Mouse (Mus musculus) kidney, embryonic 16.5 days (tissue): ENCODE results near the gene Ppp1r3c. TPM values are rescaled to one million over a fixed set of nuclear protein-coding genes. Genes with fewer than 3 reads are reported as not detected.

Source experiments
- ATAC-seq: fragments of 200-750 bp; cut with Nextera tagmentation; 2 replicates; pipeline ENCODE4 v1.8.0; 2017; ENCODE audit warnings: moderate TSS enrichment; ENCODE audit not compliant: low FRiP score, low TSS enrichment
- H3K27ac ChIP-seq: fragments of 300-500 bp; sonication (generic); 2 replicates; pipeline ENCODE4 v1.5.1; 2014; ENCODE audit warnings: low read length
- H3K27me3 ChIP-seq: fragments of 300-500 bp; sonication (generic); 2 replicates; pipeline ENCODE4 v1.6.1; 2014; ENCODE audit warnings: low read length, control low read depth, mixed read lengths; ENCODE audit not compliant: insufficient read depth
- H3K36me3 ChIP-seq: fragments of 300-500 bp; sonication (generic); 2 replicates; pipeline ENCODE4 v1.6.1; 2014; ENCODE audit warnings: low read length, control low read depth, mixed read lengths; ENCODE audit not compliant: insufficient read depth
- H3K4me1 ChIP-seq: fragments of 300-500 bp; sonication (generic); 2 replicates; pipeline ENCODE4 v1.6.1; 2014; ENCODE audit warnings: low read length, control low read depth, mixed read lengths; ENCODE audit not compliant: insufficient read depth
- H3K4me2 ChIP-seq: fragments of 300-500 bp; sonication (generic); replicated peaks from 2 replicates; pipeline ENCODE4 v1.6.1; 2014; ENCODE audit warnings: low read depth, low read length
- H3K4me3 ChIP-seq: fragments of 300-500 bp; sonication (generic); 2 replicates; pipeline ENCODE4 v1.5.1; 2014; ENCODE audit warnings: mild to moderate bottlenecking, low read length
- H3K9ac ChIP-seq: fragments of 300-500 bp; sonication (generic); replicated peaks from 2 replicates; pipeline ENCODE4 v1.6.1; 2014; ENCODE audit warnings: low read length
- H3K9me3 ChIP-seq: fragments of 300-500 bp; sonication (generic); 2 replicates; pipeline ENCODE4 v1.6.1; 2016; ENCODE audit warnings: low read length, control low read depth
- WGBS: fragments of 180-500 bp; shearing (Covaris S2); extraction: QIAGEN DNeasy Blood & Tissue Kit; methylation state at CpG from one replicate; pipeline ENCODE4 v1.1.7; 2014; 5-methylcytosine and 5-hydroxymethylcytosine counted together
- polyA plus RNA-seq: library from polyadenylated mRNA; unstranded; fragments of >200 nt; fragmentation: Nextera tagmentation; extraction: Ambion mirVana; gene quantifications from 2 replicates; pipeline ENCODE4 v1.2.1, GENCODE M21; 2015

Gene Ppp1r3c
- polyA plus RNA-seq, 1 experiment from 2014 or later = 24.5 TPM

DNA sequence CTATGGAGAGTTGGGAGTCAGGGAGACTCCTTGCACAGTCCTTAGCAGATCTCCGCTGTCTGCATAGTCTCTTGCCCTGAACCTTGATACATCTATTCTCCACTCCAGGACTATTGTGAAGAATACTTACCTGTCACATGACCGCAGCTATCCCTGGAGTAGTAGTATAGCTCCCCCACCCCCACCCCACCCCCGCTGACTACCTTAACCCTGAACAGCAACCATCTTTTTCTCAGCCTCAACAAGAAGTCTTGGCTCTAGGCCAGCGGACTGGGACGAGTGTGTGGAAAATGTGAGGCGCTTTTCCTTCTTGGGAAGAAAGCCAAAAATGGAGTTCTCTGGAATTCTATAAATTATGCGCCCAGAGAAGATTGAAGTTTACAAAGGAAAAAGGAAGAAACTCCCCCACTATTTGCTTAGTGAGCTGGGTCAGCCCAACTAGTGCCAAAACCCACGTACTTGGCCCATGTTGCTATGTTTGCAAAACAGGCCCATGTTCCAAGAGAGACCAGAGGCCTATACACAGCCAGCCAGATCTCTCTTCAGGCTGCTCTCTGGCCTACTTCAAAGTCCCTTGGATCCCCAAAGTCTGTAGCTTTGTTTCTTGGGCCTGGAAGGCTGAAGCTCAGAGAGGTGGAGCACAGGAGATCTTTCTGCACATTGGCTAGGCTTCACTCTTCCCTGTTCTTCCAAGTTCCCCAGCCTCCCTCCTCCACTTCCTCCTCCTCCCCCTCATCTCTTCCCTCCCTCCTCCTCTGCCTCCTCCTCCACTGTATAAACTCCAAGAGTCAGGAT is 48.4 kb downstream of the Ppp1r3c start:
- Histone ChIP-seq H3K36me3 (no peaks in the 10 kb centered on the region), H3K4me3 (no peak overlapping the region), H3K9ac (no peak overlapping the region), H3K4me2 (no peak overlapping the region), H3K27me3 (no peaks in the 10 kb centered on the region), H3K27ac (peak overlapping the region; percentile 92), H3K9me3 (no peaks in the 10 kb centered on the region), H3K4me1 (peaks cover 31% of the 10 kb centered on the region)
- peak; percentile 70 for ATAC-seq
- 50% methylated on average over 8 of the region's 8 CpGs for WGBS

- Histone ChIP-seq H3K4me2 (no peak overlapping the region), H3K4me3 (no peak overlapping the region), H3K9me3 (no peaks in the 10 kb centered on the region), H3K36me3 (no peaks in the 10 kb centered on the region), H3K4me1 (peaks cover 31% of the 10 kb centered on the region), H3K27me3 (no peaks in the 10 kb centered on the region), H3K9ac (no peak overlapping the region), H3K27ac (0 out of 2 replicates have a peak overlapping the region, but pooled peaks have one; percentile 92)
- WGBS = 55% methylated on average over 9 of the region's 9 CpGs
- no peak for ATAC-seq
Observed at GRCm38 (mm10) chr19:36687044-36687443, 49.4 kb downstream of the Ppp1r3c start.

DNA sequence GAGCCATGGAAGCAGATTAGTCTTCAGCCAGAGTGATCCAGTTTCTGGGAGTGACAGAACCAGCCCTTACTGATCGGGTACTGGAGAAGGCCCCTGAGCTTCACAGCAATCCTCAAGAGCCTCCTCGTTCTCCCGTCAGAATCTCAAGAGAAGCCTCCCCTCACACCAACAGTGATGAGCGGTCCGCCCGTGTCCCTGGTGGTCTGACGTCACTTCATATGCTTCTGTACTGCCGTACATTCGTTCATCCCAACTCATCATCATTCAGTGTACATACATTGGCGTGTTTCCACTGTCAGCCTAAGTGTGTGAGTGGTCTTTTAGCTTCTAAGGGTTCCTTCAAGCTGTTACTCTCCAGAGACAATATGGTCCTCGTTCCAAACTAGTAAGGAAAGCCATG is 50.4 kb downstream of the Ppp1r3c start:
- no peak overlapping the region for H3K4me3 ChIP-seq
- no peaks in the 10 kb centered on the region for H3K27me3 ChIP-seq
- WGBS = 83% methylated on average over 11 of the region's 11 CpGs
- no peak for ATAC-seq
- no peaks in the 10 kb centered on the region for H3K36me3 ChIP-seq
- H3K4me2 ChIP-seq = no peak overlapping the region
- no peak overlapping the region for H3K9ac ChIP-seq
- peaks cover 31% of the 10 kb centered on the region for H3K4me1 ChIP-seq
- 0 out of 2 replicates have a peak overlapping the region, but pooled peaks have one; percentile 12 for H3K27ac ChIP-seq
- H3K9me3 ChIP-seq = no peaks in the 10 kb centered on the region

DNA sequence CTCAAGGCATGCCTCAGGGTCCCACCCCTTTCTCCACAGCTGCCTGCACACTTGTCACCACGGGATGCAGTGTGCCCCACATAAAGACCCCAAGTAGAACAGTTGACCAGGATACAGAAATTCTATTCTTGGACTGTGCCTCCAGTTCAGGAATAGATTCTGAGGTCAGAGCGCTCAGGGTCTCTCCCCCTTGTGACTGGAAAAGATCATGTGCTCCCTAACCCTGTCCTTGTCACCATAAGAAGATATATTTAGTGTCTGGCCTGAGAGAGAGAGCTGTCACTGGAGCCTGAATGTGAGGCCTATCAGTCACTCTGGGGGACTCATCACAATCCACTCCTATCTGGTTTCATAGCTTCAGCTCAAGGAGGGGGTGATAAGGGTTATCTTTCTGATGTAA is 53.9 kb downstream of the Ppp1r3c start:
- Histone ChIP-seq H3K4me3 (no peak overlapping the region), H3K4me2 (no peak overlapping the region), H3K27me3 (no peaks in the 10 kb centered on the region), H3K4me1 (peaks cover 27% of the 10 kb centered on the region), H3K9me3 (no peaks in the 10 kb centered on the region), H3K27ac (no peak overlapping the region), H3K36me3 (no peaks in the 10 kb centered on the region), H3K9ac (no peak overlapping the region)
- 71% methylated on average over 2 of the region's 2 CpGs for WGBS
- ATAC-seq = no peak

Other genes with a start within 250 kb of the Ppp1r3c start
- 1.9 and 2.1 TPM in 2 replicates for gene Hectd2, start 182.0 kb downstream of the Ppp1r3c start, polyA plus RNA-seq
- gene Tnks2, start 97.6 kb upstream of the Ppp1r3c start, polyA plus RNA-seq = 27.7 and 41.9 TPM in 2 replicates
- gene Fgfbp3, start 183.0 kb upstream of the Ppp1r3c start, polyA plus RNA-seq = 5.7 and 5.8 TPM in 2 replicates
- 10.4 and 11.1 TPM in 2 replicates for gene Btaf1, start 189.4 kb upstream of the Ppp1r3c start, polyA plus RNA-seq